Mouse (Mus musculus) lung, postnatal 0 days (tissue): ENCODE measurements around the gene Plekha5.

ENCODE experiments used
- CTCF ChIP-seq: IDR thresholded peaks from 2 replicates; pipeline ENCODE4 v1.5.1; 2016; ENCODE audit warnings: antibody characterized with exemption, mild to moderate bottlenecking
- EP300 ChIP-seq: IDR thresholded peaks from 2 replicates; pipeline ENCODE4 v1.6.1; 2016; ENCODE audit warnings: antibody characterized with exemption, mild to moderate bottlenecking, control low read depth

DNA sequence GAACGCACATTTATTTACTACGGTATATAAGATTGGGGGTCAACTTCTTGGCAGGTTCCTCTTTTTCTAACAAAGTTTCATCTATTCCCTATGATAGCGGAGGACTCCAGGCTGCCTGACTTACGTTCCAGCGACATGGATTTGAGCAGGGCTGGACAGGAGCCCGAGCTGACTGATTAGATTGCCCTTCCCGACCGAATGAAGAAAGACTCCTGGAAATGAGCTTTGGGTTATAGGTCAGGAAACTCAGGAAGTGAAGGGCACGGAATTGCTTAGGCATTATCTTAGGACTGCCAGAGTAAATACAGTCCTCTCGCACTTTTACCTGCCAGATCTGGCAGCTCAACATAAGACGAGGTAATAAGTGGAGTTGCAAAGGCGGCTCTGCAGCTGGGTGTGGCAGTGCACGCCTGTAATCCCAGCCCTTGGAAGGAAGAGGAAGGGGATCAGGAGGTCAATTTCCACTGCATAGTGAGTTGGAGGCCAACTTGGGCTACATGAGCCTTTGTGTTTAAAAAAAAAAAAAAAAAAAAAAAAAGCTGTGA, 21.0 kb upstream of the Plekha5 start:
- no peak for TF ChIP-seq CTCF
- no peak for TF ChIP-seq EP300
